Mouse (Mus musculus) heart, embryonic 11.5 days (tissue): ENCODE measurements at regions not wholly inside any gene's neighbourhood (a gene's known extent, or its start where the extent isn't known, plus 50 kb on each side); places are given as distances from the start of the nearest gene placed in this dataset.
"Not testable (repeated sequence)": the region's sequence is repeated elsewhere in the genome, so short reads cannot be mapped to it uniquely, and the experiment has no call there.

Source experiments
- ATAC-seq: fragments of 200-750 bp; cut with Nextera tagmentation; replicated peaks from 2 replicates; pipeline ENCODE4 v1.8.0; 2017; ENCODE audit warnings: moderate library complexity; ENCODE audit not compliant: insufficient number of reproducible peaks, low FRiP score, low TSS enrichment
- H3K27ac ChIP-seq: fragments of 300-500 bp; sonication (generic); 2 replicates; pipeline ENCODE4 v1.5.1; 2014; ENCODE audit warnings: mild to moderate bottlenecking, low read depth, low read length
- H3K27me3 ChIP-seq: fragments of 300-500 bp; sonication (generic); 2 replicates; pipeline ENCODE4 v1.6.1; 2014; ENCODE audit warnings: mild to moderate bottlenecking, low read length, mixed read lengths; ENCODE audit not compliant: control insufficient read depth, insufficient read depth
- H3K36me3 ChIP-seq: fragments of 300-500 bp; sonication (generic); 2 replicates; pipeline ENCODE4 v1.6.1; 2014; ENCODE audit warnings: mild to moderate bottlenecking, low read length, moderate library complexity, mixed read lengths; ENCODE audit not compliant: control insufficient read depth, insufficient read depth
- H3K4me1 ChIP-seq: fragments of 300-500 bp; sonication (generic); 2 replicates; pipeline ENCODE4 v1.6.1; 2014; ENCODE audit warnings: low read length; ENCODE audit not compliant: control insufficient read depth, insufficient read depth
- H3K4me2 ChIP-seq: fragments of 300-500 bp; sonication (generic); 2 replicates; pipeline ENCODE4 v1.6.1; 2014; ENCODE audit warnings: mild to moderate bottlenecking, moderate library complexity
- H3K4me3 ChIP-seq: fragments of 300-500 bp; sonication (generic); 2 replicates; pipeline ENCODE4 v1.5.1; 2014; ENCODE audit warnings: low read depth, low read length
- H3K9ac ChIP-seq: fragments of 300-500 bp; sonication (generic); 2 replicates; pipeline ENCODE4 v1.6.1; 2014; ENCODE audit warnings: mild to moderate bottlenecking, low read depth, low read length, moderate library complexity
- H3K9me3 ChIP-seq: fragments of 300-500 bp; sonication (generic); replicated peaks from 2 replicates; pipeline ENCODE4 v1.6.1; 2016; ENCODE audit warnings: low read length; ENCODE audit not compliant: control insufficient read depth
- WGBS: fragments of 180-500 bp; shearing (Covaris S2); extraction: QIAGEN DNeasy Blood & Tissue Kit; methylation state at CpG from one replicate; pipeline ENCODE4 v1.1.7; 2014; ENCODE audit not compliant: insufficient replicate concordance; 5-methylcytosine and 5-hydroxymethylcytosine counted together

GRCm38 (mm10) chr11:52460190-52460780, 64.1 kb downstream of the 9530068E07Rik start:
- WGBS = 63% methylated on average over 7 of the region's 7 CpGs
- Histone ChIP-seq H3K9me3 (no peaks in the 10 kb centered on the region), H3K36me3 (no peaks in the 10 kb centered on the region), H3K9ac (no peak overlapping the region), H3K4me3 (no peak overlapping the region), H3K27ac (no peak overlapping the region), H3K4me2 (no peak overlapping the region), H3K27me3 (no peaks in the 10 kb centered on the region), H3K4me1 (no peaks in the 10 kb centered on the region)
- ATAC-seq = no peak

- H3K9me3 ChIP-seq, H3K27ac ChIP-seq, H3K9ac ChIP-seq, H3K4me3 ChIP-seq, H3K4me1 ChIP-seq, ATAC-seq, H3K4me2 ChIP-seq, H3K36me3 ChIP-seq, H3K27me3 ChIP-seq: not testable (repeated sequence)
- 77% methylated on average over 6 of the region's 6 CpGs for WGBS
Observed at GRCm38 (mm10) chr11:52471128-52471527, 74.9 kb downstream of the 9530068E07Rik start.

GRCm38 (mm10) chr11:52480111-52480510, 83.9 kb downstream of the 9530068E07Rik start:
- WGBS = 65% methylated on average over 10 of the region's 10 CpGs

GRCm38 (mm10) chr11:52480694-52481093, 84.5 kb downstream of the 9530068E07Rik start:
- not testable (repeated sequence) for H3K4me3 ChIP-seq, H3K27ac ChIP-seq, H3K36me3 ChIP-seq, H3K9me3 ChIP-seq, H3K4me2 ChIP-seq, ATAC-seq, H3K4me1 ChIP-seq, H3K27me3 ChIP-seq, H3K9ac ChIP-seq
- 81% methylated on average over 24 of the region's 24 CpGs for WGBS

More at GRCm38 (mm10) chr11:52480111-52480510, 83.9 kb downstream of the 9530068E07Rik start:
- H3K4me1 ChIP-seq, H3K4me2 ChIP-seq, H3K4me3 ChIP-seq, H3K36me3 ChIP-seq, H3K27me3 ChIP-seq, H3K9me3 ChIP-seq, H3K9ac ChIP-seq, ATAC-seq, H3K27ac ChIP-seq: not testable (repeated sequence)

- not testable (repeated sequence) for H3K36me3 ChIP-seq, H3K9ac ChIP-seq, H3K4me2 ChIP-seq, H3K9me3 ChIP-seq, H3K27me3 ChIP-seq, H3K27ac ChIP-seq, ATAC-seq, H3K4me1 ChIP-seq, H3K4me3 ChIP-seq
- WGBS = 82% methylated on average over 5 of the region's 8 CpGs
Observed at GRCm38 (mm10) chr11:52483534-52483933, 87.3 kb downstream of the 9530068E07Rik start.

- H3K4me2 ChIP-seq, H3K4me3 ChIP-seq, H3K4me1 ChIP-seq, H3K9ac ChIP-seq, ATAC-seq, H3K9me3 ChIP-seq, H3K27ac ChIP-seq, H3K27me3 ChIP-seq, H3K36me3 ChIP-seq: not testable (repeated sequence)
- WGBS = 74% methylated on average over 4 of the region's 4 CpGs
Observed at GRCm38 (mm10) chr11:52488538-52488937, 92.3 kb downstream of the 9530068E07Rik start.

GRCm38 (mm10) chr11:52493336-52493735, 97.1 kb downstream of the 9530068E07Rik start:
- ATAC-seq = no peak
- WGBS = 75% methylated on average over 6 of the region's 6 CpGs

GRCm38 (mm10) chr11:52496908-52497307, 100.7 kb downstream of the 9530068E07Rik start:
- H3K4me3 ChIP-seq = no peak overlapping the region
- 85% methylated on average over 3 of the region's 3 CpGs for WGBS

More at GRCm38 (mm10) chr11:52493336-52493735, 97.1 kb downstream of the 9530068E07Rik start:
- Histone ChIP-seq H3K9ac (no peak overlapping the region), H3K4me1 (no peaks in the 10 kb centered on the region), H3K27me3 (no peaks in the 10 kb centered on the region), H3K27ac (no peak overlapping the region), H3K4me3 (no peak overlapping the region), H3K4me2 (no peak overlapping the region), H3K9me3 (no peaks in the 10 kb centered on the region), H3K36me3 (no peaks in the 10 kb centered on the region)

GRCm38 (mm10) chr11:52502759-52503365, 106.6 kb downstream of the 9530068E07Rik start:
- H3K4me1 ChIP-seq = no peaks in the 10 kb centered on the region
- 61% methylated on average over 10 of the region's 10 CpGs for WGBS
- H3K36me3 ChIP-seq = no peaks in the 10 kb centered on the region
- H3K4me2 ChIP-seq = no peak overlapping the region
- no peak for ATAC-seq
- H3K4me3 ChIP-seq = no peak overlapping the region
- no peak overlapping the region for H3K27ac ChIP-seq
- H3K9ac ChIP-seq = no peak overlapping the region
- H3K9me3 ChIP-seq = no peaks in the 10 kb centered on the region
- no peaks in the 10 kb centered on the region for H3K27me3 ChIP-seq

More at GRCm38 (mm10) chr11:52496908-52497307, 100.7 kb downstream of the 9530068E07Rik start:
- ATAC-seq = no peak
- Histone ChIP-seq H3K4me1 (no peaks in the 10 kb centered on the region), H3K27ac (no peak overlapping the region), H3K4me2 (no peak overlapping the region), H3K36me3 (no peaks in the 10 kb centered on the region), H3K9me3 (no peaks in the 10 kb centered on the region), H3K27me3 (no peaks in the 10 kb centered on the region), H3K9ac (no peak overlapping the region)
